Mouse (Mus musculus): Measurements from ENCODE around the gene Poc1a. TPM values are rescaled to one million over a fixed set of nuclear protein-coding genes. Genes with fewer than 3 reads are reported as not detected.

Poc1a gene
- total RNA-seq, 2 experiments from 2014 or later = 23.1 to 37.1 TPM

GRCm38 (mm10) chr9:106361140-106361539 is 80.3 kb downstream of the Poc1a start:
- no peak for ATAC-seq (ENCODE audit: poor library complexity, severe bottlenecking)

- no peak for ATAC-seq (ENCODE audit: poor library complexity, severe bottlenecking)
These were observed 84.5 kb downstream of the Poc1a start for GRCm38 (mm10) chr9:106365333-106365732.

- ATAC-seq (ENCODE audit: poor library complexity, severe bottlenecking) = no peak
These were observed 85.3 kb downstream of the Poc1a start for GRCm38 (mm10) chr9:106366188-106366587.

GRCm38 (mm10) chr9:106367001-106367400 is 86.1 kb downstream of the Poc1a start:
- no peak for ATAC-seq (ENCODE audit: poor library complexity, severe bottlenecking)

GRCm38 (mm10) chr9:106367592-106368111 is 86.8 kb downstream of the Poc1a start:
- peak; percentile 77 for ATAC-seq (ENCODE audit: poor library complexity, severe bottlenecking)

- peak; percentile 39 for ATAC-seq (ENCODE audit: poor library complexity, severe bottlenecking)
These were observed 87.4 kb downstream of the Poc1a start, which contains the start of gene Dusp7 for GRCm38 (mm10) chr9:106368112-106368717. Gene Dusp7, plus strand, starts transcription at chr9:106368632.

- 0 out of 2 replicates have a peak, but pooled peaks have one; percentile 8 for ATAC-seq (ENCODE audit: poor library complexity, severe bottlenecking)
These were observed 88.1 kb downstream of the Poc1a start for GRCm38 (mm10) chr9:106368831-106369501.

- no peak for ATAC-seq (ENCODE audit: poor library complexity, severe bottlenecking)
These were observed 89.1 kb downstream of the Poc1a start for GRCm38 (mm10) chr9:106369801-106370485.

GRCm38 (mm10) chr9:106370620-106371383 is 89.9 kb downstream of the Poc1a start:
- ATAC-seq (ENCODE audit: poor library complexity, severe bottlenecking) = no peak

- no peak for ATAC-seq (ENCODE audit: poor library complexity, severe bottlenecking)
These were observed 90.5 kb downstream of the Poc1a start for GRCm38 (mm10) chr9:106371384-106371671.

- ATAC-seq (ENCODE audit: poor library complexity, severe bottlenecking) = peak; percentile 65
These were observed 90.9 kb downstream of the Poc1a start for GRCm38 (mm10) chr9:106371776-106372175.

- ATAC-seq (ENCODE audit: poor library complexity, severe bottlenecking) = peak; percentile 38
These were observed 91.9 kb downstream of the Poc1a start for GRCm38 (mm10) chr9:106372431-106373412.

- no peak for ATAC-seq (ENCODE audit: poor library complexity, severe bottlenecking)
These were observed 93.1 kb downstream of the Poc1a start for GRCm38 (mm10) chr9:106373973-106374372.

- ATAC-seq (ENCODE audit: poor library complexity, severe bottlenecking) = no peak
These were observed 96.4 kb downstream of the Poc1a start for GRCm38 (mm10) chr9:106377247-106377646.

GRCm38 (mm10) chr9:106378045-106378444 is 97.2 kb downstream of the Poc1a start:
- no peak for ATAC-seq (ENCODE audit: poor library complexity, severe bottlenecking)

GRCm38 (mm10) chr9:106378753-106379152 is 97.9 kb downstream of the Poc1a start:
- ATAC-seq (ENCODE audit: poor library complexity, severe bottlenecking) = no peak

- peak; percentile 91 for ATAC-seq (ENCODE audit: poor library complexity, severe bottlenecking)
These were observed 105.5 kb downstream of the Poc1a start for GRCm38 (mm10) chr9:106386181-106386864.

GRCm38 (mm10) chr9:106392828-106393527 is 112.1 kb downstream of the Poc1a start:
- ATAC-seq (ENCODE audit: poor library complexity, severe bottlenecking) = no peak

GRCm38 (mm10) chr9:106393548-106393947 is 112.7 kb downstream of the Poc1a start:
- ATAC-seq (ENCODE audit: poor library complexity, severe bottlenecking) = no peak
